Mouse (Mus musculus) brain, embryonic 14.5 days (tissue): ENCODE measurements around the gene Sdccag8.

ENCODE experiments used
- CTCF ChIP-seq: fragments of 200-500 bp; IDR thresholded peaks from 2 replicates; pipeline ENCODE4 v1.5.1; 2012; ENCODE audit warnings: inconsistent platforms, mild to moderate bottlenecking, moderate library complexity, borderline replicate concordance; ENCODE audit not compliant: insufficient read depth, insufficient read length; ENCODE audit errors: extremely low read depth
- POLR2A ChIP-seq: fragments of 200-500 bp; IDR thresholded peaks from 2 replicates; pipeline ENCODE4 v1.6.1; 2012; ENCODE audit warnings: mild to moderate bottlenecking, inconsistent platforms, borderline replicate concordance; ENCODE audit not compliant: poor library complexity, insufficient read depth, insufficient read length, severe bottlenecking; ENCODE audit errors: extremely low read depth

GRCm38 (mm10) chr1:177013313-177013712 is 198.9 kb downstream of the Sdccag8 start:
- TF ChIP-seq CTCF (no peak), POLR2A (no peak)
